Mouse (Mus musculus) bone marrow, adult 2 months (tissue): ENCODE measurements around the gene Cdh12.

Source experiments
- CTCF ChIP-seq: fragments of 200-500 bp; IDR thresholded peaks from 2 replicates; pipeline ENCODE4 v1.5.1; 2011; ENCODE audit warnings: low read length, control low read depth; ENCODE audit not compliant: control insufficient read depth, insufficient read depth
- POLR2A ChIP-seq: fragments of 200-500 bp; IDR thresholded peaks from 2 replicates; pipeline ENCODE4 v1.6.1; 2011; ENCODE audit warnings: low read depth, mild to moderate bottlenecking, control low read depth, low read length, borderline replicate concordance; ENCODE audit not compliant: control insufficient read depth

DNA sequence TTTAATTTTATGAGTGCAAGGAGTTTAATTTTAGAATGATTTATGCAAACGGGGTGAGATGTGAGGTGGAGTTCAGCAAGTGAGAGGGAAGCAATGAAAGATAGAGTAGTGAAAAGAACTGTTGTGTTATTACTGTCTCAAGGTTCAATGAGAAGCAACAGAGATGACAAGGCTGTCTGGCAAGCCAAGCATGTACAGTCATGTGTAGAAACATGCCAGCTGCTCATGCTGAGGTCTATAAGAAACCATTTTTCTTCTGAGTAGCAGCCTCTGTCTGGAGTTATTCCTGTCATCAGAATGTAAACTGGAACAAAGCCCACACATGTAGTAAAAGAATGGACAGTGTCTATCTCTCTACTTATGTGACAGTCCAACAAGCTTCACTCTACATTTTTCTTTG, 14.5 kb downstream of the Cdh12 start:
- TF ChIP-seq CTCF (no peak), POLR2A (no peak)
